Mouse (Mus musculus) liver, embryonic 16.5 days (tissue): Measurements from ENCODE around the gene Clip4. TPM values are rescaled to one million over a fixed set of nuclear protein-coding genes. Genes with fewer than 3 reads are reported as not detected.

ENCODE experiments used
- ATAC-seq: fragments of 200-750 bp; cut with Nextera tagmentation; 2 replicates; pipeline ENCODE4 v1.8.0; 2017; ENCODE audit warnings: low read depth, mild to moderate bottlenecking, moderate number of reproducible peaks, moderate library complexity
- H3K27ac ChIP-seq: fragments of 300-500 bp; sonication (generic); 2 replicates; pipeline ENCODE4 v1.5.1; 2014; ENCODE audit warnings: mild to moderate bottlenecking, low read length
- H3K27me3 ChIP-seq: fragments of 300-500 bp; sonication (generic); 2 replicates; pipeline ENCODE4 v1.6.1; 2014; ENCODE audit warnings: low read depth, low read length, mixed read lengths; ENCODE audit not compliant: control insufficient read depth, insufficient read depth
- H3K36me3 ChIP-seq: fragments of 300-500 bp; sonication (generic); 2 replicates; pipeline ENCODE4 v1.6.1; 2014; ENCODE audit warnings: mild to moderate bottlenecking; ENCODE audit not compliant: control insufficient read depth, insufficient read depth
- H3K4me1 ChIP-seq: fragments of 300-500 bp; sonication (generic); 2 replicates; pipeline ENCODE4 v1.6.1; 2014; ENCODE audit warnings: low read depth, low read length, mixed read lengths; ENCODE audit not compliant: control insufficient read depth
- H3K4me2 ChIP-seq: fragments of 300-500 bp; sonication (generic); 2 replicates; pipeline ENCODE4 v1.6.1; 2014; ENCODE audit warnings: low read depth, low read length, mixed read lengths
- H3K4me3 ChIP-seq: fragments of 300-500 bp; sonication (generic); 2 replicates; pipeline ENCODE4 v1.5.1; 2014; ENCODE audit warnings: low read depth, mild to moderate bottlenecking, low read length
- H3K9ac ChIP-seq: fragments of 300-500 bp; sonication (generic); 2 replicates; pipeline ENCODE4 v1.6.1; 2014; ENCODE audit warnings: low read depth, low read length
- H3K9me3 ChIP-seq: fragments of 300-500 bp; sonication (generic); replicated peaks from 2 replicates; pipeline ENCODE4 v1.6.1; 2016; ENCODE audit warnings: low read length; ENCODE audit not compliant: control insufficient read depth
- WGBS: fragments of 180-500 bp; shearing (Covaris S2); extraction: QIAGEN DNeasy Blood & Tissue Kit; methylation state at CpG from one replicate; pipeline ENCODE4 v1.1.7; 2014; ENCODE audit not compliant: insufficient replicate concordance; 5-methylcytosine and 5-hydroxymethylcytosine counted together
- polyA plus RNA-seq: library from polyadenylated mRNA; unstranded; fragments of >200 nt; fragmentation: Nextera tagmentation; extraction: Ambion mirVana; gene quantifications from 2 replicates; pipeline ENCODE4 v1.2.1, GENCODE M21; 2015

Clip4 gene
- polyA plus RNA-seq, 1 experiment from 2014 or later = 0.19 TPM

DNA sequence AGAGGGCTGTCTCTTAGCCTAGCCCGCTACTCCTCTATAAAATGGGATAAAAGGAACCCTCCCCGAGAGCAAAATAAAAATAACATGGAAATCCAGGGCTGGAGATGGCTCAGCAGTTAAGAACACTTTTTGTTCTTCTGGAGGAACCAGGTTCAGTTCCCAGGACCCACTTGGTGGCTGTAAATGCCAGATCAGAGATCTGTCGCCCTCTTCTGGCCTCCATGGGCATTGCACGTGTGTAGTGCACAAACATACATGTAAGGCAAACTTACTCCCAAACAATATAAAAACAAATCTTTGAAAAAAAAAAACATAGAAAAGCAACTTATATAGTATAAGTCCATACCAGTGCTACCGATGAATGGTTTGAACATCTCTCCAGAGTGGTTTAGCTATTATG, 104.7 kb downstream of the Clip4 start:
- no peak overlapping the region for H3K4me2 ChIP-seq
- H3K4me3 ChIP-seq = no peak overlapping the region
- no peaks in the 10 kb centered on the region for H3K9me3 ChIP-seq
- no peaks in the 10 kb centered on the region for H3K4me1 ChIP-seq
- no peak overlapping the region for H3K27ac ChIP-seq
- peaks cover 11% of the 10 kb centered on the region for H3K27me3 ChIP-seq
- no peaks in the 10 kb centered on the region for H3K36me3 ChIP-seq
- WGBS = 38% methylated on average over 5 of the region's 5 CpGs
- no peak overlapping the region for H3K9ac ChIP-seq
- no peak for ATAC-seq

DNA sequence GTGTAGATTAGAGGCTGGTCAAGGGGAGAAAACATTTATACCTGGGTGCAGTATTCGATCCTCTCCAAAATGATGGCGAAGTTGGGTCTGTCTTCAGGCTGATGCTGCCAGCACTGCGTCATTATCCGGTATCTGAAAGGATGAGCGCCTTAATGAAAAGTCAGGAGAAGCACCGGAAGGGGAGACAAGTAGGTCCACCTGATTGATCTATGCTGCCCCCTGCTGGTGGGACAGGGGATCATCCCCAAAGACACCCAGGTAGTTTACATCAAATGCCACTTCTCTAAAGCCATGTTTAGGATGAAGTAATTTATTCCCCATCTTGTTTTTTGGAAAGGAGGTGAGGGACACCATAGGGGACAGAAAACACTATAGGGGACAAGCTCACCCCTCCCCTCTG, 105.8 kb downstream of the Clip4 start:
- Histone ChIP-seq H3K4me2 (no peak overlapping the region), H3K9ac (no peak overlapping the region), H3K9me3 (no peaks in the 10 kb centered on the region), H3K36me3 (no peaks in the 10 kb centered on the region), H3K4me3 (no peak overlapping the region), H3K27me3 (peaks cover 8% of the 10 kb centered on the region), H3K27ac (no peak overlapping the region), H3K4me1 (no peaks in the 10 kb centered on the region)
- ATAC-seq = no peak
- 29% methylated on average over 6 of the region's 6 CpGs for WGBS

DNA sequence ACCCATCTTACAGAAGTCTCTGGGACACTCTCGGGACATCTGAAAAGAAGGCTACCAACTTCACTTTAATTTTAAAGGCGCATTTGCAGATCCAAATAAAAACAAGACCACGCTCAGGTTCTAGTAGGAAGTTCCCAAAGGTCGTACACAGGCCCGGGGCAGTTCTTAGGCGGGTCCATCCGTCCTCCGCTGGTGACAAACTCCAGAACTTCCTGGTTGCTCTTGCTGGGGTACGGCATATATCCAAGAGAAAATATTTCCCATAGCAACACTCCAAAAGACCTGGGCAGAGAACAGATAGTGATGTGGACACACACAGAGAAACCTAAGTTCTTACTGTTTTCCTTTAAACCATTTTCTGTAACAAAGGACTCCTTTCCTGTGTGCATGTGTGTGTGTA, 106.5 kb downstream of the Clip4 start:
- WGBS = 71% methylated on average over 9 of the region's 9 CpGs
- no peak for ATAC-seq

DNA sequence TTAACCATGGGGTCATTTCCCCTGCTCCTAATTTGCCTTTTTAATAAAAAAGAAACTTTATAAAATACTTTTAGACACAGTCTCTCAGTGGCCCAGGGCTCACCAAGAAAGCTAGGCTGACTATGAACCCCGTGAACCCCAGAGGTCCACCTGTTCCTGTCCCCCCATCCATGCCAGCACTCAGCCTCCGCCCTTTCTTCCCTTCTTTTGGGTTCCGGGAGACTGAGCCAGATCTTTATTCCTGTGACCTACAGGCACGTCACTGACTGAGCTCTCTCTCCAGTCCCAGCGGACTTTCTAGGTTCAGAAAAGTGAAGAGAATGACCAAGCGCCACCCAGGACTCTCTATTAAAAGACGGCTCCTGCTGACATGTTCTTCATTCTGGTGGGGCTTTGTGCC, 107.2 kb downstream of the Clip4 start:
- no peak overlapping the region for H3K4me2 ChIP-seq
- no peaks in the 10 kb centered on the region for H3K27me3 ChIP-seq
- no peak for ATAC-seq
- H3K27ac ChIP-seq = no peak overlapping the region
- H3K9me3 ChIP-seq = no peaks in the 10 kb centered on the region
- H3K4me1 ChIP-seq = no peaks in the 10 kb centered on the region
- H3K36me3 ChIP-seq = no peaks in the 10 kb centered on the region
- no peak overlapping the region for H3K4me3 ChIP-seq
- 61% methylated on average over 7 of the region's 7 CpGs for WGBS
- H3K9ac ChIP-seq = no peak overlapping the region

More for the DNA sequence above, 106.5 kb downstream of the Clip4 start:
- peaks cover under 1% of the 10 kb centered on the region for H3K27me3 ChIP-seq
- H3K4me1 ChIP-seq = no peaks in the 10 kb centered on the region
- H3K36me3 ChIP-seq = no peaks in the 10 kb centered on the region
- no peak overlapping the region for H3K9ac ChIP-seq
- no peak overlapping the region for H3K4me2 ChIP-seq
- no peak overlapping the region for H3K4me3 ChIP-seq
- no peak overlapping the region for H3K27ac ChIP-seq
- H3K9me3 ChIP-seq = no peaks in the 10 kb centered on the region

DNA sequence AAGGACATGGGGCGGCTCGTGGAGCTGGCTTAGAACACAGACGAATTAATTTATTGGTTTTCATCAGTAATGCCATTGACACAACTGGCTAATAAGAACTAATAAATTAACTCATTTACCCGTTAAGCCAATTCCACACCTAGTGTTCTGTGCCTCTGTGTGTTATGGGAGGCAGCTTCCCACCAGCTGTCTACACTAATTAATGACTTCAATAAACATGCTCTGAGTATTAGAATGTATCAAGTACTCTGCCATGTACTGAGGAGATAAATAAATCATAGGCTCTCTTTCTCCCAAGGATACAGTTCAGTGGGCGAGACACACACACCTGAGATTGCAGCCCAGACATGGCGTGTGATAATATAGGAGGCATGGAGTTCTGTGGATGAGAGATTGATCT, 113.1 kb downstream of the Clip4 start:
- no peaks in the 10 kb centered on the region for H3K36me3 ChIP-seq
- no peak overlapping the region for H3K4me2 ChIP-seq
- WGBS = 72% methylated on average over 6 of the region's 6 CpGs
- no peak overlapping the region for H3K4me3 ChIP-seq
- H3K9ac ChIP-seq = no peak overlapping the region
- no peaks in the 10 kb centered on the region for H3K9me3 ChIP-seq
- H3K27ac ChIP-seq = no peak overlapping the region
- no peaks in the 10 kb centered on the region for H3K4me1 ChIP-seq
- no peak for ATAC-seq
- no peaks in the 10 kb centered on the region for H3K27me3 ChIP-seq

DNA sequence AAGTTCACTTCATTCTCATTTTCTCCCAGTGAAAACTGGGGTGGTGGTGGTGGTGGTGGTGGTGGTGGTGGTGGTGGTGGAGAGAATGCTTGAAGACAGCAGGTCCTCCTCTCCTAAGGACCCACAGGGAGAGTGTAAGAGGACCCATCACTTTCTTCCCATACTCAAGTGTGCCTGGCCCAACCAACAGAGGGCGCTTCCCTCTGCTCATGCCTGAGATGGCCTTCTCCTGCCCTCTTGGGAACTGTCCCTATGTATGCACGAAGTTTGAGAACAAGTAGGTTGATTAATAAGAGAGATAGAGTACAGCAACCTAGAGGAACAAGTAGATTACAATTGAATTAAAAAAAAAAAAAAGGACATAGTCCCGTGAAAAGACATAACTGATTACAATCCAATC, 140.8 kb downstream of the Clip4 start:
- Histone ChIP-seq H3K36me3 (no peaks in the 10 kb centered on the region), H3K27me3 (no peaks in the 10 kb centered on the region), H3K9me3 (no peaks in the 10 kb centered on the region), H3K4me2 (no peak overlapping the region), H3K4me1 (no peaks in the 10 kb centered on the region), H3K4me3 (no peak overlapping the region), H3K27ac (no peak overlapping the region), H3K9ac (no peak overlapping the region)
- no peak for ATAC-seq
- 25% methylated on average over 3 of the region's 3 CpGs for WGBS

DNA sequence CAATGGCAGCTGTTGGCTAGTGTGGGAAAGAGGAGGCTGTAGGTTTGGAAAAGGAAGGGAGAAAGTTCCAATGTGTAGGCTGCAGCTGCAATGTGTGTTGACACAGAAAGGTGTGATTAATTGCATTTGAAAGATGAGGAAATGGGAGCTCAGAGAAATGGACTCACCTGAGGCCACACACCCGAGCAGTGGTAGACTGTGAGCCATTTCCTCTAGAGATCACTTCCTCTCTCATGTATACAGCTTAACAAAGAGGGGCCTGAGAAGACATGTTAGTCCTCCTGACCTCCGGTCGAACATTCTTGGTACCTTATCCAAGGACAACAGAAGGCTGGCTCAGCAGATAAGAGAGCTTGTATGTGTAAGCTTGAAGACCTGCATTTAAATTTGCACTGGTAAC, 144.9 kb downstream of the Clip4 start:
- Histone ChIP-seq H3K27me3 (no peaks in the 10 kb centered on the region), H3K4me2 (no peak overlapping the region), H3K36me3 (no peaks in the 10 kb centered on the region), H3K9ac (no peak overlapping the region), H3K27ac (no peak overlapping the region), H3K9me3 (no peaks in the 10 kb centered on the region), H3K4me1 (no peaks in the 10 kb centered on the region), H3K4me3 (no peak overlapping the region)
- no peak for ATAC-seq
- 8% methylated on average over 3 of the region's 3 CpGs for WGBS

Other genes with a start within 250 kb of the Clip4 start
- gene Ndc80, start 241.6 kb upstream of the Clip4 start, polyA plus RNA-seq = 30.2 and 32.5 TPM in 2 replicates
- 0.15 and 0.19 TPM in 2 replicates for gene Spdya, start 216.4 kb upstream of the Clip4 start, polyA plus RNA-seq
- gene Wdr43, start 152.6 kb upstream of the Clip4 start, polyA plus RNA-seq = 26.0 and 26.6 TPM in 2 replicates
- not detected in 2 replicates for gene Togaram2, start 95.2 kb upstream of the Clip4 start, polyA plus RNA-seq
- gene Pcare, start 15.6 kb upstream of the Clip4 start, polyA plus RNA-seq = 0.01 and 0.02 TPM in 2 replicates